Mouse (Mus musculus): ENCODE measurements around the gene Slc35e3. TPM values are rescaled to one million over a fixed set of nuclear protein-coding genes. Genes with fewer than 3 reads are reported as not detected.
"Not testable (repeated sequence)": the region's sequence is repeated elsewhere in the genome, so short reads cannot be mapped to it uniquely, and the experiment has no call there.

The Slc35e3 gene
- polyA plus RNA-seq, 1 experiment from 2014 or later, result 19.8 TPM

- WGBS, result 94% methylated on average over 10 of the region's 10 CpGs
- Histone ChIP-seq H3K4me1 (ENCODE audit: control insufficient read depth, insufficient read depth, low read length) (no peaks in the 10 kb centered on the region), H3K27ac (replicated peaks; ENCODE audit: low read depth, low read length) (no peak overlapping the region), H3K9ac (ENCODE audit: low read length) (no peak overlapping the region), H3K9me3 (ENCODE audit: control insufficient read depth, low read length) (no peaks in the 10 kb centered on the region), H3K36me3 (ENCODE audit: control insufficient read depth, insufficient read depth, low read length) (peaks cover 31% of the 10 kb centered on the region), H3K27me3 (ENCODE audit: control insufficient read depth, insufficient read depth, low read length) (no peaks in the 10 kb centered on the region), H3K4me2 (ENCODE audit: low read depth, severe bottlenecking) (no peak overlapping the region), H3K4me3 (ENCODE audit: low read depth, low read length) (no peak overlapping the region)
- no peak for ATAC-seq (ENCODE audit: insufficient number of reproducible peaks, low FRiP score, low TSS enrichment, low read depth)
- no peak for DNase-seq (ENCODE audit: low spot score)
Measured at GRCm38 (mm10) chr10:117759844-117760630, 13.9 kb upstream of the Slc35e3 start.

GRCm38 (mm10) chr10:117758749-117759727, 12.9 kb upstream of the Slc35e3 start:
- WGBS, result 91% methylated on average over 18 of the region's 18 CpGs
- no peaks in the 10 kb centered on the region for H3K4me1 ChIP-seq (ENCODE audit: control insufficient read depth, insufficient read depth, low read length)
- peaks cover 31% of the 10 kb centered on the region for H3K36me3 ChIP-seq (ENCODE audit: control insufficient read depth, insufficient read depth, low read length)
- no peak for ATAC-seq (ENCODE audit: insufficient number of reproducible peaks, low FRiP score, low TSS enrichment, low read depth)
- H3K9me3 ChIP-seq (ENCODE audit: control insufficient read depth, low read length), result no peaks in the 10 kb centered on the region
- no peak overlapping the region for H3K27ac ChIP-seq (replicated peaks; ENCODE audit: low read depth, low read length)
- H3K27me3 ChIP-seq (ENCODE audit: control insufficient read depth, insufficient read depth, low read length), result no peaks in the 10 kb centered on the region
- H3K4me3 ChIP-seq (ENCODE audit: low read depth, low read length), result no peak overlapping the region
- H3K4me2 ChIP-seq (ENCODE audit: low read depth, severe bottlenecking), result no peak overlapping the region
- no peak overlapping the region for H3K9ac ChIP-seq (ENCODE audit: low read length)
- no peak for DNase-seq (ENCODE audit: low spot score)

- WGBS, result 93% methylated on average over 3 of the region's 3 CpGs
- H3K27ac ChIP-seq (replicated peaks; ENCODE audit: low read depth, low read length); H3K4me1 ChIP-seq (ENCODE audit: control insufficient read depth, insufficient read depth, low read length); H3K9ac ChIP-seq (ENCODE audit: low read length); H3K9me3 ChIP-seq (ENCODE audit: control insufficient read depth, low read length); H3K4me3 ChIP-seq (ENCODE audit: low read depth, low read length); H3K27me3 ChIP-seq (ENCODE audit: control insufficient read depth, insufficient read depth, low read length); ATAC-seq (ENCODE audit: insufficient number of reproducible peaks, low FRiP score, low TSS enrichment, low read depth); H3K4me2 ChIP-seq (ENCODE audit: low read depth, severe bottlenecking); DNase-seq (ENCODE audit: low spot score): not testable (repeated sequence)
- H3K36me3 ChIP-seq (ENCODE audit: control insufficient read depth, insufficient read depth, low read length), result peaks cover 27% of the 10 kb centered on the region
Measured at GRCm38 (mm10) chr10:117758344-117758743, 12.2 kb upstream of the Slc35e3 start.

GRCm38 (mm10) chr10:117757796-117758342, 11.7 kb upstream of the Slc35e3 start:
- WGBS, result 93% methylated on average over 7 of the region's 7 CpGs

GRCm38 (mm10) chr10:117757259-117757658, 11.1 kb upstream of the Slc35e3 start:
- no peak for ATAC-seq (ENCODE audit: insufficient number of reproducible peaks, low FRiP score, low TSS enrichment, low read depth)

More at GRCm38 (mm10) chr10:117757796-117758342, 11.7 kb upstream of the Slc35e3 start:
- Histone ChIP-seq H3K9me3 (ENCODE audit: control insufficient read depth, low read length) (no peaks in the 10 kb centered on the region), H3K4me2 (ENCODE audit: low read depth, severe bottlenecking) (no peak overlapping the region), H3K27me3 (ENCODE audit: control insufficient read depth, insufficient read depth, low read length) (no peaks in the 10 kb centered on the region), H3K36me3 (ENCODE audit: control insufficient read depth, insufficient read depth, low read length) (peaks cover 24% of the 10 kb centered on the region), H3K4me3 (ENCODE audit: low read depth, low read length) (no peak overlapping the region), H3K4me1 (ENCODE audit: control insufficient read depth, insufficient read depth, low read length) (no peaks in the 10 kb centered on the region), H3K27ac (replicated peaks; ENCODE audit: low read depth, low read length) (no peak overlapping the region), H3K9ac (ENCODE audit: low read length) (no peak overlapping the region)
- DNase-seq (ENCODE audit: low spot score), result no peak
- no peak for ATAC-seq (ENCODE audit: insufficient number of reproducible peaks, low FRiP score, low TSS enrichment, low read depth)

GRCm38 (mm10) chr10:117756784-117757183, 10.6 kb upstream of the Slc35e3 start:
- DNase-seq (ENCODE audit: low spot score) (no peak), ATAC-seq (ENCODE audit: insufficient number of reproducible peaks, low FRiP score, low TSS enrichment, low read depth) (no peak)
- WGBS, result 94% methylated on average over 5 of the region's 5 CpGs
- Histone ChIP-seq H3K27me3 (ENCODE audit: control insufficient read depth, insufficient read depth, low read length) (no peaks in the 10 kb centered on the region), H3K4me1 (ENCODE audit: control insufficient read depth, insufficient read depth, low read length) (no peaks in the 10 kb centered on the region), H3K4me2 (ENCODE audit: low read depth, severe bottlenecking) (no peak overlapping the region), H3K9ac (ENCODE audit: low read length) (no peak overlapping the region), H3K27ac (replicated peaks; ENCODE audit: low read depth, low read length) (no peak overlapping the region), H3K36me3 (ENCODE audit: control insufficient read depth, insufficient read depth, low read length) (peaks cover 24% of the 10 kb centered on the region), H3K9me3 (ENCODE audit: control insufficient read depth, low read length) (no peaks in the 10 kb centered on the region), H3K4me3 (ENCODE audit: low read depth, low read length) (no peak overlapping the region)

More at GRCm38 (mm10) chr10:117757259-117757658, 11.1 kb upstream of the Slc35e3 start:
- H3K36me3 ChIP-seq (ENCODE audit: control insufficient read depth, insufficient read depth, low read length), result peaks cover 24% of the 10 kb centered on the region
- 98% methylated on average over 1 of the region's 1 CpGs for WGBS
- no peaks in the 10 kb centered on the region for H3K4me1 ChIP-seq (ENCODE audit: control insufficient read depth, insufficient read depth, low read length)
- no peak for DNase-seq (ENCODE audit: low spot score)
- no peak overlapping the region for H3K9ac ChIP-seq (ENCODE audit: low read length)
- H3K9me3 ChIP-seq (ENCODE audit: control insufficient read depth, low read length), result no peaks in the 10 kb centered on the region
- no peak overlapping the region for H3K4me3 ChIP-seq (ENCODE audit: low read depth, low read length)
- no peak overlapping the region for H3K27ac ChIP-seq (replicated peaks; ENCODE audit: low read depth, low read length)
- no peak overlapping the region for H3K4me2 ChIP-seq (ENCODE audit: low read depth, severe bottlenecking)
- H3K27me3 ChIP-seq (ENCODE audit: control insufficient read depth, insufficient read depth, low read length), result no peaks in the 10 kb centered on the region

GRCm38 (mm10) chr10:117755799-117756467, 9.8 kb upstream of the Slc35e3 start:
- Histone ChIP-seq H3K9me3 (ENCODE audit: control insufficient read depth, low read length) (no peaks in the 10 kb centered on the region), H3K4me3 (ENCODE audit: low read depth, low read length) (no peak overlapping the region), H3K36me3 (ENCODE audit: control insufficient read depth, insufficient read depth, low read length) (peaks cover 22% of the 10 kb centered on the region), H3K4me2 (ENCODE audit: low read depth, severe bottlenecking) (no peak overlapping the region), H3K27me3 (ENCODE audit: control insufficient read depth, insufficient read depth, low read length) (no peaks in the 10 kb centered on the region), H3K9ac (ENCODE audit: low read length) (no peak overlapping the region), H3K4me1 (ENCODE audit: control insufficient read depth, insufficient read depth, low read length) (no peaks in the 10 kb centered on the region), H3K27ac (replicated peaks; ENCODE audit: low read depth, low read length) (no peak overlapping the region)
- no peak for DNase-seq (ENCODE audit: low spot score)
- no peak for ATAC-seq (ENCODE audit: insufficient number of reproducible peaks, low FRiP score, low TSS enrichment, low read depth)
- 93% methylated on average over 11 of the region's 11 CpGs for WGBS

All from limb, embryonic 11.5 days (tissue).